12 mouse cellular contexts compared by ENCODE assay signal in the genomic region with DNA sequence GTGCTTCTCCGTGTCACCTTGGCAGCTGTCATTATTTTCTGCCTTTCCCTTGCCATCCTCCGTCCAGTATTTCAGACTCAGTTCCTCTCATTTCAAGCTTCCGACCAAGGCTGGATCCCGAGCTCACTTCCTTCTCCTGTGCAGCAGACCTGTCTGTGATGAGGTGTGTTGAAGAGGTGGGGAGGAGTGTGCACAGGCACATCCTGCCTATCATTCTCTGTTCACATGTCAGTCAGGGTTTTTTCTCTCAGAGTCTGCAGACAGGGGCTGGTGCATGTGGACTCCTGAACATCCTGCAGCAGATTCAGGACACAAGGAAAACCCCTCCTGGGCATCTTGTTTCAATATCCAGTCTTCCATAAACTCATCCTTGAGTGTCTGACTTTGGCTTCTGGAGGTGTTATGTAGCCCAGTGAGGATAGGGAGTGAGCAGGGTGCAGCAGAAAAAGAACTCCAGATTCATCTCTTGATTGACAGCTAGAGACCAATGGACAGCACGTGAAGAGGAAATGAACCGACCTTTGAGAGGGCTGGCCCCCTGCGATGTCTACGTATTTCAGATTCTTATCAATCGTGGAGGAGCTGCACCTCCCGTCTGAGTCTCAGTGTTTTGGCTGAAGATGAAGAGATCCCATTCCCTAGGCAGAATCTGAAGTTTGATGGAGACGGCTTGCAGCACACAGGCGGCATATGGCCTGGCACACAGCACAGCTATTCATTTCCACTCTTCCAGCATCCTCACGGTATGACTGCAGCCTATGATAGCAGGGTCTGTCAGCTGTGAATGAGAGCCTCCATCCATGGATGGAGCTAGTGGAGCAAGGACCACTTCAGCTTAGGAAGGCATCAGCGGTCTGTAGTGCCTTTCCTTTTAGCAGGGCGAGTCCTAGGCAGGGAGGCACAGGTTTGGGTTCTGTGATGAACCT.
A peak's percentile ranks its signal among the peaks of the same experiment; 100 is the strongest.
DNase-seq lines count a peak whose midpoint lies in the region; ATAC-seq and TF ChIP-seq lines count a peak whose summit lies in the region.
"Had no signal": no experiment of that assay in that cellular context is flagged by ENCODE, and none has a peak within 500 bp of the region (broad histone marks: within the 10 kb centered on the region; RNA-seq: fewer than 3 reads in every experiment).

No protein-coding gene starts in this region.

- H3K4me2 ChIP-seq in midbrain, embryonic 15.5 days = no peak overlapping the region
- H3K4me2 ChIP-seq: embryonic facial prominence, embryonic 13.5 days; lung, embryonic 15.5 days had no signal

- peak; percentile 3 for DNase-seq in cerebellum, adult 11 months
- DNase-seq in cerebellum, adult 18-20 months = no peak
- DNase-seq in left cerebral cortex, adult 2 months (ENCODE audit: extremely low spot score in 1 of 2, low spot score in 2 of 2) = no peak
- no peak for DNase-seq in left cerebral cortex, postnatal 25 days (ENCODE audit: low spot score in 2 of 2)
- DNase-seq in cerebellum, postnatal 36 days = peak; percentile 13 to 29
- DNase-seq in MN1 (ENCODE audit: low spot score) = no peak
- no peak for DNase-seq in adrenal gland, adult 18-20 months (ENCODE audit: low spot score in 2 of 2)
- DNase-seq: heart, postnatal 10 days had no signal

- H3K27ac ChIP-seq in left cerebral cortex, adult 2 months = peak overlapping the region; percentile 96
- peak overlapping the region; percentile 70 for H3K27ac ChIP-seq in midbrain, embryonic 15.5 days
- H3K27ac ChIP-seq: embryonic facial prominence, embryonic 13.5 days; kidney, postnatal 0 days; lung, embryonic 15.5 days had no signal

- WGBS in midbrain, embryonic 15.5 days = 75% methylated on average over 15 of the region's 15 CpGs

- intact Hi-C loops in left cerebral cortex, adult 2 months (cut with DNase I) = loop anchor here (5.0 kb wide), 1 partner anchor 299 kb away; no protein-coding TSS in a partner anchor
- intact Hi-C loops in left cerebral cortex, postnatal 25 days (cut with DNase I) = loop anchor here (2.0 kb wide), 1 partner anchor 300 kb away; no protein-coding TSS in a partner anchor

- H3K4me3 ChIP-seq in left cerebral cortex, adult 2 months = peak overlapping the region; percentile 24
- no peak overlapping the region for H3K4me3 ChIP-seq in midbrain, embryonic 15.5 days
- H3K4me3 ChIP-seq: embryonic facial prominence, embryonic 13.5 days; lung, embryonic 15.5 days had no signal

- H3K27me3 ChIP-seq in midbrain, embryonic 15.5 days (replicated peaks) = no peaks in the 10 kb centered on the region
- H3K27me3 ChIP-seq: embryonic facial prominence, embryonic 13.5 days; lung, embryonic 15.5 days had no signal

- no peak overlapping the region for H3K9ac ChIP-seq in midbrain, embryonic 15.5 days
- H3K9ac ChIP-seq: embryonic facial prominence, embryonic 13.5 days; lung, embryonic 15.5 days had no signal

- ATAC-seq in midbrain, embryonic 15.5 days (replicated peaks) = peak; percentile 72

- no peaks in the 10 kb centered on the region for H3K36me3 ChIP-seq in midbrain, embryonic 15.5 days (replicated peaks)
- H3K36me3 ChIP-seq: embryonic facial prominence, embryonic 13.5 days; lung, embryonic 15.5 days had no signal

- TF ChIP-seq CTCF in left cerebral cortex, adult 2 months (IDR thresholded peaks at IDR 0.05) = no peak

- H3K4me1 ChIP-seq in midbrain, embryonic 15.5 days = peaks cover 16% of the 10 kb centered on the region
- H3K4me1 ChIP-seq: embryonic facial prominence, embryonic 13.5 days; lung, embryonic 15.5 days had no signal

- H3K9me3 ChIP-seq in midbrain, embryonic 15.5 days = no peaks in the 10 kb centered on the region
- H3K9me3 ChIP-seq: lung, embryonic 15.5 days had no signal

Comparison
In these comparisons a context has a peak if more than half of its experiments do, and no peak if none do; other contexts are left out.
1. DNase-seq: peak in cerebellum, adult 11 months (single experiment) and cerebellum, postnatal 36 days (2 of 2); none in cerebellum, adult 18-20 months (0 of 2), left cerebral cortex, adult 2 months (0 of 2), left cerebral cortex, postnatal 25 days (0 of 2), MN1 (single experiment) and adrenal gland, adult 18-20 months (0 of 2).